ENCODE assay signal across 23 mouse cellular contexts in genomic region chr13:92302466-92302865, GRCm38 (mm10). TPM values are rescaled to one million over a fixed set of nuclear protein-coding genes. Genes with fewer than 3 reads are reported as not detected.
"Had no signal": no experiment of that assay in that cellular context is flagged by ENCODE, and none has a peak within 500 bp of the region (broad histone marks: within the 10 kb centered on the region; RNA-seq: fewer than 3 reads in every experiment).

No protein-coding gene starts in this region.

- H3K27ac ChIP-seq: kidney, postnatal 0 days; layer of hippocampus, adult 2 months; left cerebral cortex, adult 2 months; limb, embryonic 13.5 days; liver, embryonic 14.5 days; macrophage; midbrain, embryonic 12.5 days; neural tube, embryonic 13.5 days; stomach, embryonic 15.5 days had no signal

- H3K27me3 ChIP-seq: limb, embryonic 13.5 days; midbrain, embryonic 12.5 days; midbrain, embryonic 15.5 days; neural tube, embryonic 13.5 days; stomach, embryonic 15.5 days had no signal

- H3K4me2 ChIP-seq: limb, embryonic 13.5 days; lung, embryonic 14.5 days; midbrain, embryonic 12.5 days; midbrain, embryonic 15.5 days; neural tube, embryonic 13.5 days; stomach, embryonic 15.5 days had no signal

- ATAC-seq: lung, postnatal 0 days had no signal

- DNase-seq: kidney, postnatal 25 days; layer of hippocampus, postnatal 36 days; liver; liver, postnatal 0 days; lung, embryonic 14.5 days; retina, postnatal 1 day; right cerebral cortex, postnatal 25 days; spleen, adult 18-20 months; thymus, postnatal 25 days had no signal

- H3K4me1 ChIP-seq: midbrain, embryonic 12.5 days; midbrain, embryonic 15.5 days; stomach, embryonic 15.5 days had no signal

- H3K9ac ChIP-seq: limb, embryonic 13.5 days; liver, embryonic 14.5 days; liver, postnatal 0 days; lung, embryonic 14.5 days; midbrain, embryonic 12.5 days; midbrain, embryonic 15.5 days; neural tube, embryonic 13.5 days; stomach, embryonic 15.5 days had no signal

- H3K4me3 ChIP-seq: layer of hippocampus, adult 2 months; left cerebral cortex, adult 2 months; limb, embryonic 13.5 days; midbrain, embryonic 12.5 days; midbrain, embryonic 15.5 days; myocyte; neural tube, embryonic 13.5 days; stomach, embryonic 15.5 days had no signal

- H3K36me3 ChIP-seq: midbrain, embryonic 15.5 days; stomach, embryonic 15.5 days had no signal

- H3K9me3 ChIP-seq: limb, embryonic 13.5 days; midbrain, embryonic 12.5 days; midbrain, embryonic 15.5 days; neural tube, embryonic 13.5 days; stomach, embryonic 15.5 days had no signal

RNA-seq across cellular contexts. Expression of gene Gm20379, which starts 3.3 kb away (rescaled TPM):
- polyA plus RNA-seq: kidney, adult 2 months; large intestine, adult 2 months; macrophage; myocyte had no signal
